Mouse (Mus musculus): ENCODE data around the gene Mzf1.

The Mzf1 gene

GRCm38 (mm10) chr7:13036806-13037205 is 17.8 kb downstream of the Mzf1 start:
- in situ Hi-C loops (cut with MboI; ENCODE audit: unreplicated experiment in 2 of 2), result no loop called here

- in situ Hi-C loops (cut with MboI; ENCODE audit: unreplicated experiment in 2 of 2), result no loop called here
These were observed 19.2 kb downstream of the Mzf1 start for GRCm38 (mm10) chr7:13035211-13035855.

- in situ Hi-C loops (cut with MboI; ENCODE audit: unreplicated experiment in 2 of 2), result no loop called here
These were observed 20.2 kb downstream of the Mzf1 start, which contains the start of gene Chmp2a for GRCm38 (mm10) chr7:13034148-13034977. Gene Chmp2a (minus strand): TSS chr7:13034807.

GRCm38 (mm10) chr7:13033451-13034147 is 21.0 kb downstream of the Mzf1 start:
- in situ Hi-C loops (cut with MboI; ENCODE audit: unreplicated experiment in 2 of 2), result no loop called here

- in situ Hi-C loops (cut with MboI; ENCODE audit: unreplicated experiment in 2 of 2), result no loop called here
These were observed 22.0 kb downstream of the Mzf1 start for GRCm38 (mm10) chr7:13032541-13032940.

- in situ Hi-C loops (cut with MboI; ENCODE audit: unreplicated experiment in 2 of 2), result no loop called here
These were observed 22.6 kb downstream of the Mzf1 start for GRCm38 (mm10) chr7:13031983-13032382.

- in situ Hi-C loops (cut with MboI; ENCODE audit: unreplicated experiment in 2 of 2), result no loop called here
These were observed 23.5 kb downstream of the Mzf1 start for GRCm38 (mm10) chr7:13031069-13031468.

- in situ Hi-C loops (cut with MboI; ENCODE audit: unreplicated experiment in 2 of 2), result loop anchor here in 1 of 2 experiments (10.0 kb wide), 1 partner anchor 64 kb away; the partner anchor contains the start of gene Zfp324
These were observed 25.6 kb downstream of the Mzf1 start for GRCm38 (mm10) chr7:13028986-13029385.

GRCm38 (mm10) chr7:13025511-13026112 is 29.0 kb downstream of the Mzf1 start:
- in situ Hi-C loops (cut with MboI; ENCODE audit: unreplicated experiment in 2 of 2), result loop anchor here in 1 of 2 experiments (10.0 kb wide), 1 partner anchor 61 kb away; the partner anchor contains the start of gene Zfp324

GRCm38 (mm10) chr7:13024805-13025204 is 29.8 kb downstream of the Mzf1 start:
- in situ Hi-C loops (cut with MboI; ENCODE audit: unreplicated experiment in 2 of 2), result loop anchor here (10.0 to 25.0 kb wide), 3 partner anchors 60 to 1413 kb away; partner anchors contain the start of genes Zfp324 (in 1 of the 2), Zfp606 (in 1 of the 2) and Zscan4-ps3 (in 1 of the 2)

GRCm38 (mm10) chr7:13023928-13024731 is 30.4 kb downstream of the Mzf1 start:
- in situ Hi-C loops (cut with MboI; ENCODE audit: unreplicated experiment in 2 of 2), result loop anchor here (10.0 to 25.0 kb wide), 3 partner anchors 59 to 1412 kb away; partner anchors contain the start of genes Zfp324 (in 1 of the 2), Zfp606 (in 1 of the 2) and Zscan4-ps3 (in 1 of the 2)

GRCm38 (mm10) chr7:13022773-13023535 is 31.6 kb downstream of the Mzf1 start:
- in situ Hi-C loops (cut with MboI; ENCODE audit: unreplicated experiment in 2 of 2), result loop anchor here (10.0 to 25.0 kb wide), 3 partner anchors 58 to 1411 kb away; partner anchors contain the start of genes Zfp324 (in 1 of the 2), Zfp606 (in 1 of the 2) and Zscan4-ps3 (in 1 of the 2)

- in situ Hi-C loops (cut with MboI; ENCODE audit: unreplicated experiment in 2 of 2), result loop anchor here in 1 of 2 experiments (25.0 kb wide), 2 partner anchors 528 to 1403 kb away; partner anchors contain the start of genes Zfp606 and Zscan4-ps3
These were observed 39.3 kb downstream of the Mzf1 start for GRCm38 (mm10) chr7:13015217-13015616.

- in situ Hi-C loops (cut with MboI; ENCODE audit: unreplicated experiment in 2 of 2), result loop anchor here in 1 of 2 experiments (25.0 kb wide), 2 partner anchors 527 to 1402 kb away; partner anchors contain the start of genes Zfp606 and Zscan4-ps3
These were observed 40.2 kb downstream of the Mzf1 start for GRCm38 (mm10) chr7:13014275-13014839.

- in situ Hi-C loops (cut with MboI; ENCODE audit: unreplicated experiment in 2 of 2), result loop anchor here in 1 of 2 experiments (25.0 kb wide), 2 partner anchors 526 to 1401 kb away; partner anchors contain the start of genes Zfp606 and Zscan4-ps3
These were observed 40.9 kb downstream of the Mzf1 start for GRCm38 (mm10) chr7:13013671-13014070.

- in situ Hi-C loops (cut with MboI; ENCODE audit: unreplicated experiment in 2 of 2), result loop anchor here in 1 of 2 experiments (25.0 kb wide), 2 partner anchors 523 to 1398 kb away; partner anchors contain the start of genes Zfp606 and Zscan4-ps3
These were observed 44.3 kb downstream of the Mzf1 start, which contains the start of gene Zbtb45 for GRCm38 (mm10) chr7:13010005-13010908. Gene Zbtb45 (minus strand): TSS chr7:13010034.
